ENCODE assay signal across 8 mouse cellular contexts in the genomic region with DNA sequence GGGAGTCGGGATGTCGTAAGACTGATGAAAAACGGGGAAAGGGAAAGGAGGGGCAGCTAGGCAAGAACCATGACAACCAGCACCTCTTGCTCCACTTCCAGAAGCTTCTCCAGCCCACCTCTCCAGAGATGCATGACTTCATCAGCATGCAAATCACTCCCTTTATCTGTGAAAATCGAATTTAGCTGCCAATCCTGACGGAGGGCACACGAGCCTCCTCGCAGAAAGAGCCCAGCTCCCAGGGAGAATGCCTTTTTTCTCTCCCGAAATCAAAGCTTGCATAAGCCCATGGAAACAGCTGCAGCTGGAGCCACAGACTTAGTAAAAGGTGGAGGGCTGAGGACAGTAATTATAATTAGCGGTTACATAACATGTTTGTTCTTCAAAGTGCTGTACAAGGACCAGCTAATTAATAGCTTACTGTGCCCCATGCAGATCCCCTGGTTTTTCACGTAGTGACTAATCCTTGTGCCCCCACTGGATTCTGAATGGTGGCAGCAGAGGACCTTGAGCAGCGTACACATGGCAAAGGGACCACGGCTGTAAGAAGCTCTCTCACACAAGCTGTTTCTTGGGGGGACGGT. TPM values are rescaled to one million over a fixed set of nuclear protein-coding genes. Genes with fewer than 3 reads are reported as not detected.
DNase-seq lines count a peak whose midpoint lies in the region; ATAC-seq and TF ChIP-seq lines count a peak whose summit lies in the region.

No protein-coding gene starts in this region.

- peak overlapping the region; percentile 50 for H3K4me2 ChIP-seq in hindbrain, embryonic 15.5 days
- peak overlapping the region; percentile 46 for H3K4me2 ChIP-seq in neural tube, embryonic 15.5 days

- no peaks in the 10 kb centered on the region for H3K9me3 ChIP-seq in hindbrain, embryonic 15.5 days
- H3K9me3 ChIP-seq in neural tube, embryonic 15.5 days (replicated peaks) = no peaks in the 10 kb centered on the region

- intact Hi-C loops in left cerebral cortex, adult 2 months (cut with DNase I) = no loop called here

- ATAC-seq in hindbrain, embryonic 15.5 days (ENCODE audit: low FRiP score, low read depth) = peak; percentile 66
- peak; percentile 55; the same call in 1 of the 2 replicates for ATAC-seq in neural tube, embryonic 15.5 days (ENCODE audit: low FRiP score)
- no peak for ATAC-seq in CD4-positive, CD25-positive, alpha-beta regulatory T cell, adult 4 months

- no peaks in the 10 kb centered on the region for H3K27me3 ChIP-seq in hindbrain, embryonic 15.5 days
- H3K27me3 ChIP-seq in neural tube, embryonic 15.5 days (replicated peaks) = no peaks in the 10 kb centered on the region

- DNase-seq in retina, postnatal 1 day = peak; percentile 40
- no peak for DNase-seq in retina, embryonic 14.5 days (ENCODE audit: low spot score)
- DNase-seq in left cerebral cortex, adult 2 months (ENCODE audit: extremely low spot score in 1 of 2, low spot score in 2 of 2) = peak; percentile 32 to 41
- DNase-seq in testis, postnatal 14 days (ENCODE audit: low spot score) = no peak
- DNase-seq in cerebellum, postnatal 36 days = no peak

- H3K27ac ChIP-seq in hindbrain, embryonic 15.5 days (replicated peaks) = peak overlapping the region; percentile 53; the same call in 1 of the 2 replicates
- peak overlapping the region; percentile 79 for H3K27ac ChIP-seq in left cerebral cortex, adult 2 months
- H3K27ac ChIP-seq in neural tube, embryonic 15.5 days (replicated peaks) = no peak overlapping the region

- peak overlapping the region; percentile 35; the same call in 1 of the 2 replicates for H3K9ac ChIP-seq in hindbrain, embryonic 15.5 days
- peak overlapping the region; percentile 20; the same call in 1 of the 2 replicates for H3K9ac ChIP-seq in neural tube, embryonic 15.5 days (replicated peaks)

- TF ChIP-seq CTCF in left cerebral cortex, adult 2 months (IDR thresholded peaks at IDR 0.05) = no peak; the same call in 1 of the 2 replicates

- peak overlapping the region; percentile 17 for H3K4me3 ChIP-seq in hindbrain, embryonic 15.5 days
- peak overlapping the region; percentile 7 for H3K4me3 ChIP-seq in left cerebral cortex, adult 2 months
- H3K4me3 ChIP-seq in neural tube, embryonic 15.5 days (replicated peaks) = peak overlapping the region; percentile 8; the same call in 1 of the 2 replicates

- peaks cover 12% of the 10 kb centered on the region for H3K4me1 ChIP-seq in hindbrain, embryonic 15.5 days (replicated peaks)
- peaks cover 21% of the 10 kb centered on the region for H3K4me1 ChIP-seq in neural tube, embryonic 15.5 days

- 18% methylated on average over 13 of the region's 13 CpGs for WGBS in hindbrain, embryonic 15.5 days
- 23% methylated on average over 13 of the region's 13 CpGs for WGBS in neural tube, embryonic 15.5 days

- no peaks in the 10 kb centered on the region for H3K36me3 ChIP-seq in hindbrain, embryonic 15.5 days
- no peaks in the 10 kb centered on the region for H3K36me3 ChIP-seq in neural tube, embryonic 15.5 days

RNA-seq across cellular contexts. Expression of a gene that starts 49.9 kb away (rescaled TPM):
- polyA plus RNA-seq in hindbrain, embryonic 15.5 days (2015; fragmentation: Nextera tagmentation; extraction: Ambion mirVana) = 1.9 and 2.4 TPM in 2 replicates
- 1 to 10 TPM; 7.1 to 7.5 TPM for total RNA-seq in left cerebral cortex, adult 2 months (2021)
- polyA plus RNA-seq in neural tube, embryonic 15.5 days (2015; fragmentation: Nextera tagmentation; extraction: Ambion mirVana) = 2.8 and 5.5 TPM in 2 replicates
- polyA plus RNA-seq in CD4-positive, CD25-positive, alpha-beta regulatory T cell, adult 4 months (2017; shearing (Covaris generic)) = 1 to 10 TPM in 1 of 2 experiments, under 1 TPM in 1; 0.99 to 3.2 TPM

Comparison
In these comparisons a context has a peak if more than half of its experiments do, and no peak if none do; other contexts are left out.
1. DNase-seq: peak in retina, postnatal 1 day (single experiment) and left cerebral cortex, adult 2 months (2 of 2); none in retina, embryonic 14.5 days (single experiment), testis, postnatal 14 days (single experiment) and cerebellum, postnatal 36 days (0 of 2).
2. Peak in every context shown above with its lines, with median percentiles within 50 percentile points of each other: H3K4me3 ChIP-seq.